In genomic region chr1:130698601-130699000, GRCm38 (mm10) we compare ENCODE assay signal across 24 mouse cellular contexts. TPM values are rescaled to one million over a fixed set of nuclear protein-coding genes. Genes with fewer than 3 reads are reported as not detected.
"Had no signal": no experiment of that assay in that cellular context is flagged by ENCODE, and none has a peak within 500 bp of the region (broad histone marks: within the 10 kb centered on the region; RNA-seq: fewer than 3 reads in every experiment).

No protein-coding gene starts in this region.

- H3K9me3 ChIP-seq: neural tube, embryonic 13.5 days; neural tube, embryonic 15.5 days; stomach, embryonic 15.5 days had no signal

- H3K27me3 ChIP-seq: neural tube, embryonic 13.5 days; neural tube, embryonic 15.5 days; stomach, embryonic 15.5 days had no signal

- DNase-seq: retina, postnatal 1 day; right cerebral cortex, adult 18-20 months; right cerebral cortex, postnatal 14 days; right cerebral cortex, postnatal 25 days; right cerebral cortex, postnatal 4 days; spleen, adult 18-20 months; thymus, adult 18-20 months; thymus, adult 2 months; thymus, postnatal 14 days; thymus, postnatal 25 days; thymus, postnatal 36 days; thymus, postnatal 4 days had no signal

- H3K4me1 ChIP-seq: neural tube, embryonic 13.5 days; neural tube, embryonic 15.5 days; stomach, embryonic 15.5 days had no signal

- H3K4me3 ChIP-seq: neural tube, embryonic 13.5 days; neural tube, embryonic 15.5 days; stomach, embryonic 15.5 days had no signal

- H3K27ac ChIP-seq: neural tube, embryonic 13.5 days; neural tube, embryonic 15.5 days; stomach, embryonic 15.5 days; stomach, postnatal 0 days had no signal

RNA-seq across cellular contexts. Expression of gene Gm29427, which starts 17.0 kb away (rescaled TPM):
- total RNA-seq: neutrophil, adult 5-6 weeks had no signal
- polyA plus RNA-seq: neural tube, embryonic 13.5 days; neural tube, embryonic 14.5 days; neural tube, embryonic 15.5 days; small intestine, adult 2 months; spleen, adult 2 months; stomach, embryonic 14.5 days; stomach, embryonic 15.5 days; stomach, postnatal 0 days; thymus, postnatal 0 days had no signal

RNA-seq across cellular contexts. Expression of gene C4bp, which starts 37.2 kb away (rescaled TPM):
- total RNA-seq: neutrophil, adult 5-6 weeks had no signal
- polyA plus RNA-seq: neural tube, embryonic 13.5 days; neural tube, embryonic 14.5 days; neural tube, embryonic 15.5 days; spleen, adult 2 months; testis, adult 2 months; urinary bladder, adult 2 months had no signal
